Mouse (Mus musculus): ENCODE data around the gene Lrmda.

Gene Lrmda

GRCm38 (mm10) chr14:22308059-22308458, 288.5 kb downstream of the Lrmda start:
- no peak for TF ChIP-seq POU5F1 (IDR thresholded peaks at IDR 0.05; ENCODE audit: borderline replicate concordance, low read length)
- no peak for TF ChIP-seq NANOG (IDR thresholded peaks at IDR 0.05; ENCODE audit: borderline replicate concordance, low read length)
- no peaks in the 10 kb centered on the region for H3K9me3 ChIP-seq (ENCODE audit: low read length)
- H3K27me3 ChIP-seq (ENCODE audit: insufficient read depth, low read length) = no peaks in the 10 kb centered on the region
- no peaks in the 10 kb centered on the region for H3K4me1 ChIP-seq (replicated peaks; ENCODE audit: low read depth, low read length)
- H3K4me3 ChIP-seq (replicated peaks; ENCODE audit: low read length) = no peak overlapping the region
- no peaks in the 10 kb centered on the region for H3K36me3 ChIP-seq (ENCODE audit: insufficient read depth, low read length)

GRCm38 (mm10) chr14:22323058-22323457, 303.5 kb downstream of the Lrmda start:
- H3K36me3 ChIP-seq (ENCODE audit: insufficient read depth, low read length) = no peaks in the 10 kb centered on the region
- TF ChIP-seq NANOG (IDR thresholded peaks at IDR 0.05; ENCODE audit: borderline replicate concordance, low read length) (no peak), POU5F1 (IDR thresholded peaks at IDR 0.05; ENCODE audit: borderline replicate concordance, low read length) (no peak), CTCF (conservative IDR thresholded peaks at IDR 0.05; ENCODE audit: low read length) (no peak)
- H3K9me3 ChIP-seq (ENCODE audit: low read length) = no peaks in the 10 kb centered on the region; the same call in 1 of the 2 replicates
- H3K4me3 ChIP-seq (replicated peaks; ENCODE audit: low read length) = no peak overlapping the region
- no peaks in the 10 kb centered on the region for H3K4me1 ChIP-seq (replicated peaks; ENCODE audit: low read depth, low read length)
- no peaks in the 10 kb centered on the region for H3K27me3 ChIP-seq (ENCODE audit: insufficient read depth, low read length)

- H3K4me1 ChIP-seq (replicated peaks; ENCODE audit: low read depth, low read length) = no peaks in the 10 kb centered on the region
- TF ChIP-seq NANOG (IDR thresholded peaks at IDR 0.05; ENCODE audit: borderline replicate concordance, low read length) (no peak), CTCF (conservative IDR thresholded peaks at IDR 0.05; ENCODE audit: low read length) (no peak), POU5F1 (IDR thresholded peaks at IDR 0.05; ENCODE audit: borderline replicate concordance, low read length) (no peak)
- H3K27me3 ChIP-seq (ENCODE audit: insufficient read depth, low read length) = no peaks in the 10 kb centered on the region
- H3K9me3 ChIP-seq (ENCODE audit: low read length) = no peaks in the 10 kb centered on the region; the same call in 1 of the 2 replicates
- no peaks in the 10 kb centered on the region for H3K36me3 ChIP-seq (ENCODE audit: insufficient read depth, low read length)
- H3K4me3 ChIP-seq (replicated peaks; ENCODE audit: low read length) = no peak overlapping the region
Measured at GRCm38 (mm10) chr14:22323530-22324292, 304.2 kb downstream of the Lrmda start.

- TF ChIP-seq POU5F1 (IDR thresholded peaks at IDR 0.05; ENCODE audit: borderline replicate concordance, low read length) = no peak
- no peak for TF ChIP-seq NANOG (IDR thresholded peaks at IDR 0.05; ENCODE audit: borderline replicate concordance, low read length)
- TF ChIP-seq CTCF (conservative IDR thresholded peaks at IDR 0.05; ENCODE audit: low read length) = no peak
- Histone ChIP-seq H3K4me1 (replicated peaks; ENCODE audit: low read depth, low read length) (no peaks in the 10 kb centered on the region), H3K36me3 (ENCODE audit: insufficient read depth, low read length) (no peaks in the 10 kb centered on the region), H3K4me3 (replicated peaks; ENCODE audit: low read length) (no peak overlapping the region), H3K27me3 (ENCODE audit: insufficient read depth, low read length) (no peaks in the 10 kb centered on the region), H3K9me3 (ENCODE audit: low read length) (no peaks in the 10 kb centered on the region; the same call in 1 of the 2 replicates)
Measured at GRCm38 (mm10) chr14:22326218-22326964, 306.9 kb downstream of the Lrmda start.

- Histone ChIP-seq H3K36me3 (ENCODE audit: insufficient read depth, low read length) (no peaks in the 10 kb centered on the region), H3K4me3 (replicated peaks; ENCODE audit: low read length) (no peak overlapping the region)
Measured at GRCm38 (mm10) chr14:22329191-22329590, 309.7 kb downstream of the Lrmda start.

GRCm38 (mm10) chr14:22335101-22335820, 315.7 kb downstream of the Lrmda start:
- H3K4me1 ChIP-seq (replicated peaks; ENCODE audit: low read depth, low read length) = no peaks in the 10 kb centered on the region
- TF ChIP-seq POU5F1 (IDR thresholded peaks at IDR 0.05; ENCODE audit: borderline replicate concordance, low read length) (no peak), NANOG (IDR thresholded peaks at IDR 0.05; ENCODE audit: borderline replicate concordance, low read length) (no peak), CTCF (conservative IDR thresholded peaks at IDR 0.05; ENCODE audit: low read length) (no peak)

More at GRCm38 (mm10) chr14:22329191-22329590, 309.7 kb downstream of the Lrmda start:
- Histone ChIP-seq H3K9me3 (ENCODE audit: low read length) (no peaks in the 10 kb centered on the region; the same call in 1 of the 2 replicates), H3K4me1 (replicated peaks; ENCODE audit: low read depth, low read length) (no peaks in the 10 kb centered on the region), H3K27me3 (ENCODE audit: insufficient read depth, low read length) (no peaks in the 10 kb centered on the region)
- TF ChIP-seq POU5F1 (IDR thresholded peaks at IDR 0.05; ENCODE audit: borderline replicate concordance, low read length) = no peak
- TF ChIP-seq CTCF (conservative IDR thresholded peaks at IDR 0.05; ENCODE audit: low read length) = no peak
- no peak for TF ChIP-seq NANOG (IDR thresholded peaks at IDR 0.05; ENCODE audit: borderline replicate concordance, low read length)

GRCm38 (mm10) chr14:22339176-22339575, 319.7 kb downstream of the Lrmda start:
- TF ChIP-seq POU5F1 (IDR thresholded peaks at IDR 0.05; ENCODE audit: borderline replicate concordance, low read length) (no peak), CTCF (conservative IDR thresholded peaks at IDR 0.05; ENCODE audit: low read length) (no peak), NANOG (IDR thresholded peaks at IDR 0.05; ENCODE audit: borderline replicate concordance, low read length) (no peak)
- no peaks in the 10 kb centered on the region for H3K36me3 ChIP-seq (ENCODE audit: insufficient read depth, low read length)
- no peak overlapping the region for H3K4me3 ChIP-seq (replicated peaks; ENCODE audit: low read length)
- no peaks in the 10 kb centered on the region for H3K4me1 ChIP-seq (replicated peaks; ENCODE audit: low read depth, low read length)
- H3K27me3 ChIP-seq (ENCODE audit: insufficient read depth, low read length) = no peaks in the 10 kb centered on the region
- H3K9me3 ChIP-seq (ENCODE audit: low read length) = no peaks in the 10 kb centered on the region

More at GRCm38 (mm10) chr14:22335101-22335820, 315.7 kb downstream of the Lrmda start:
- Histone ChIP-seq H3K36me3 (ENCODE audit: insufficient read depth, low read length) (no peaks in the 10 kb centered on the region), H3K27me3 (ENCODE audit: insufficient read depth, low read length) (no peaks in the 10 kb centered on the region), H3K4me3 (replicated peaks; ENCODE audit: low read length) (no peak overlapping the region), H3K9me3 (ENCODE audit: low read length) (no peaks in the 10 kb centered on the region)

GRCm38 (mm10) chr14:22343357-22343756, 323.8 kb downstream of the Lrmda start:
- no peaks in the 10 kb centered on the region for H3K4me1 ChIP-seq (replicated peaks; ENCODE audit: low read depth, low read length)
- H3K27me3 ChIP-seq (ENCODE audit: insufficient read depth, low read length) = no peaks in the 10 kb centered on the region
- no peaks in the 10 kb centered on the region for H3K9me3 ChIP-seq (ENCODE audit: low read length)
- H3K4me3 ChIP-seq (replicated peaks; ENCODE audit: low read length) = no peak overlapping the region
- H3K36me3 ChIP-seq (ENCODE audit: insufficient read depth, low read length) = no peaks in the 10 kb centered on the region
- no peak for TF ChIP-seq NANOG (IDR thresholded peaks at IDR 0.05; ENCODE audit: borderline replicate concordance, low read length)
- TF ChIP-seq CTCF (conservative IDR thresholded peaks at IDR 0.05; ENCODE audit: low read length) = no peak
- TF ChIP-seq POU5F1 (IDR thresholded peaks at IDR 0.05; ENCODE audit: borderline replicate concordance, low read length) = no peak
